Comparison of ENCODE assay signal across 10 mouse cellular contexts in the genomic region with DNA sequence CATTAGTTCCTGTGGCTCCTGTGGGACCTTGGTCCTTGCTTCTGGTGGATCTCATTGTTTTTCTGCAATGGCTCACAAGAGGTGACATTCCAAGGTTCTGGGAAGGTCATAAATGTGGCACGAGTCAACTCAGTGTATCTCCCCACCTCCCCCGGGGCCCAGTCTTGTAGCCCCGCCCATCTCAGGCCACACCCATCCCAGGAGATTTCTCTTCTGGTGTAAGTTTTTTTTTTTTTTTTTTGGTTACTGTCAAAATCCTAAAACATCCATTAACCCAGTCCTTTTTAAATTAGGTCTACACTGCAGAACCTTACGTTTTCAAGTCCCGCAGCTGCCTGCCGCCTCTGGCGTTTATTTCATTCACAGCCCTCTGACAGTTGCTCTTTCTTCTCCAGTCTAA. TPM values are rescaled to one million over a fixed set of nuclear protein-coding genes. Genes with fewer than 3 reads are reported as not detected.
DNase-seq lines count a peak whose midpoint lies in the region; ATAC-seq lines count a peak whose summit lies in the region.
"Had no signal": no experiment of that assay in that cellular context is flagged by ENCODE, and none has a peak within 500 bp of the region (broad histone marks: within the 10 kb centered on the region; RNA-seq: fewer than 3 reads in every experiment).

No protein-coding gene starts in this region.

- H3K36me3 ChIP-seq in splenic B cell, adult 2 months (ENCODE audit: control insufficient read depth, insufficient read depth, low read length, poor library complexity, severe bottlenecking): no peaks in the 10 kb centered on the region
- H3K36me3 ChIP-seq: embryonic facial prominence, embryonic 15.5 days had no signal

- peak; percentile 35 for ATAC-seq in inflammation-experienced regulatory T-cells, adult 6 months

- DNase-seq in adrenal gland, postnatal 10 days: peak; percentile 48
- DNase-seq in adrenal gland, adult 8-10 months: no peak
- peak; percentile 32 for DNase-seq in lung, postnatal 10 days
- no peak for DNase-seq in lung, postnatal 14 days
- peak; percentile 67 for DNase-seq in splenic B cell, adult 2 months (ENCODE audit: low read depth, low spot score)
- no peak for DNase-seq in urinary bladder, postnatal 36 days (ENCODE audit: low spot score in 2 of 2)
- DNase-seq in urinary bladder, postnatal 10 days (ENCODE audit: low spot score): no peak
- DNase-seq: lung, adult 2 months had no signal

- no peaks in the 10 kb centered on the region for H3K27me3 ChIP-seq in splenic B cell, adult 2 months (ENCODE audit: control insufficient read depth, insufficient read depth, low read length, poor library complexity, severe bottlenecking)

RNA-seq across cellular contexts. Expression of gene Chaf1b, which starts 51.3 kb away (rescaled TPM):
- 10 to 100 TPM; 10.1 to 14.5 TPM for total RNA-seq in adrenal gland, postnatal 10 days (2021)
- 1 to 10 TPM; 1.7 to 3.4 (median 2.0) TPM for total RNA-seq in adrenal gland, adult 8-10 months (2022)
- polyA plus RNA-seq in inflammation-experienced regulatory T-cells, adult 6 months (2017; shearing (Covaris generic)): 10 to 100 TPM; 19.1 to 44.8 (median 25.6) TPM

Comparison
In these comparisons a context has a peak if more than half of its experiments do, and no peak if none do; other contexts are left out.
1. DNase-seq: peak in adrenal gland, postnatal 10 days (single experiment), lung, postnatal 10 days (single experiment) and splenic B cell, adult 2 months (single experiment); none in adrenal gland, adult 8-10 months (single experiment), lung, postnatal 14 days (single experiment), urinary bladder, postnatal 36 days (0 of 2) and urinary bladder, postnatal 10 days (single experiment).